Mouse (Mus musculus): ENCODE results near the gene Inka2. TPM values are rescaled to one million over a fixed set of nuclear protein-coding genes. Genes with fewer than 3 reads are reported as not detected.

Gene Inka2
- polyA plus RNA-seq (2015; fragmentation: Nextera tagmentation; extraction: Ambion mirVana): 11.3 and 11.4 TPM in 2 replicates

GRCm38 (mm10) chr3:105704031-105705008 is at the start of gene Inka2:
Gene Inka2, plus strand, starts transcription at chr3:105704599.

GRCm38 (mm10) chr3:105687324-105688060 is 16.9 kb upstream of the Inka2 start, which contains the start of gene Ddx20:
Gene Ddx20, minus strand, starts transcription at chr3:105687574.

Other genes with a start within 250 kb of the Inka2 start
- gene Ddx20, start 17.0 kb upstream of the Inka2 start, polyA plus RNA-seq (2015; fragmentation: Nextera tagmentation; extraction: Ambion mirVana): 13.8 and 16.1 TPM in 2 replicates
- 79.9 and 94.7 TPM in 2 replicates for gene Rap1a, start 96.7 kb downstream of the Inka2 start, polyA plus RNA-seq (2015; fragmentation: Nextera tagmentation; extraction: Ambion mirVana)
- gene Adora3, start 166.3 kb downstream of the Inka2 start, polyA plus RNA-seq (2015; fragmentation: Nextera tagmentation; extraction: Ambion mirVana): 0.44 and 0.69 TPM in 2 replicates
- gene Tmigd3, start 166.3 kb downstream of the Inka2 start, polyA plus RNA-seq (2015; fragmentation: Nextera tagmentation; extraction: Ambion mirVana): not detected in 2 replicates
- 0.18 and 0.71 TPM in 2 replicates for gene I830077J02Rik, start 228.1 kb downstream of the Inka2 start, polyA plus RNA-seq (2015; fragmentation: Nextera tagmentation; extraction: Ambion mirVana)

Measured in neural tube, postnatal 0 days (tissue).